Mouse (Mus musculus) liver, embryonic 11.5 days (tissue): ENCODE data around the gene S1pr1. TPM values are rescaled to one million over a fixed set of nuclear protein-coding genes. Genes with fewer than 3 reads are reported as not detected.

Source experiments
- ATAC-seq: fragments of 200-750 bp; cut with Nextera tagmentation; replicated peaks from 2 replicates; pipeline ENCODE4 v1.8.0; 2017; ENCODE audit warnings: moderate number of reproducible peaks, mild to moderate bottlenecking, moderate TSS enrichment, moderate library complexity; ENCODE audit not compliant: low FRiP score
- DNase-seq: peaks from one replicate; pipeline ENCODE4 v3.0.0-alpha.2; 2017; ENCODE audit warnings: low spot score
- H3K27ac ChIP-seq: fragments of 300-500 bp; sonication (generic); 2 replicates; pipeline ENCODE4 v1.5.1; 2014; ENCODE audit warnings: mild to moderate bottlenecking, low read depth, low read length, control low read depth
- H3K27me3 ChIP-seq: fragments of 300-500 bp; sonication (generic); replicated peaks from 2 replicates; pipeline ENCODE4 v1.6.1; 2014; ENCODE audit warnings: low read length, mixed read lengths; ENCODE audit not compliant: control insufficient read depth, insufficient read depth
- H3K36me3 ChIP-seq: fragments of 300-500 bp; sonication (generic); 2 replicates; pipeline ENCODE4 v1.6.1; 2014; ENCODE audit warnings: mild to moderate bottlenecking, low read length, moderate library complexity, mixed read lengths; ENCODE audit not compliant: control insufficient read depth, insufficient read depth
- H3K4me1 ChIP-seq: fragments of 300-500 bp; sonication (generic); replicated peaks from 2 replicates; pipeline ENCODE4 v1.6.1; 2014; ENCODE audit warnings: low read length, mixed read lengths; ENCODE audit not compliant: control insufficient read depth, insufficient read depth
- H3K4me2 ChIP-seq: fragments of 300-500 bp; sonication (generic); 2 replicates; pipeline ENCODE4 v1.6.1; 2014; ENCODE audit warnings: mild to moderate bottlenecking, control low read depth, moderate library complexity
- H3K4me3 ChIP-seq: fragments of 300-500 bp; sonication (generic); 2 replicates; pipeline ENCODE4 v1.5.1; 2014; ENCODE audit warnings: low read depth, low read length, control low read depth
- H3K9ac ChIP-seq: fragments of 300-500 bp; sonication (generic); 2 replicates; pipeline ENCODE4 v1.6.1; 2014; ENCODE audit warnings: low read depth, low read length, control low read depth
- H3K9me3 ChIP-seq: fragments of 300-500 bp; sonication (generic); 2 replicates; pipeline ENCODE4 v1.6.1; 2016; ENCODE audit warnings: low read length, inconsistent platforms, mixed read lengths; ENCODE audit not compliant: control insufficient read depth
- WGBS: fragments of 180-500 bp; shearing (Covaris S2); extraction: QIAGEN DNeasy Blood & Tissue Kit; methylation state at CpG from one replicate; pipeline ENCODE4 v1.1.7; 2014; 5-methylcytosine and 5-hydroxymethylcytosine counted together
- polyA plus RNA-seq: library from polyadenylated mRNA; unstranded; fragments of >200 nt; fragmentation: Nextera tagmentation; extraction: Ambion mirVana; gene quantifications from 2 replicates; pipeline ENCODE4 v1.2.1, GENCODE M21; 2014

Gene S1pr1
- polyA plus RNA-seq, 1 experiment from 2014 or later = 17.8 TPM

DNA sequence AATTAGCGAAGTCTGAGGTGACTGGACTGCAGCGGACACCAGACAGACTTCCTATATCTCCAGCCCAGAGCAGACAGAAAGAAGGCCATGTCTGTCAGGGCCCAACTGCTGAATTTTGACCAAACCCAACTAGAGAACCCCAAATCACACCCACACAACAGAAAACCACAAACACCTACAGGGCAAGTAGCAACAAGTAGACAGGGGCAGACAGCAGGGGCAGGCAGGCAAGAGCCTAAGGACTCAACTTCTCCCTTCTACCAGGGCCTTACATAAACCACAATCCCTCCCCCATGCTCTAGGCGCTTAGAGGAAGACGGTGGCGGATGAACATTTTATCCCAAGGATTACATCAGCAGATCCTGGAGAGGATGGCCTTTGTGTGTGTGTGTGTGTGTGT is 22.5 kb downstream of the S1pr1 start:
- H3K4me2 ChIP-seq = no peak overlapping the region
- 72% methylated on average over 5 of the region's 5 CpGs for WGBS
- H3K4me3 ChIP-seq = no peak overlapping the region
- H3K27ac ChIP-seq = no peak overlapping the region
- H3K9me3 ChIP-seq = no peaks in the 10 kb centered on the region
- no peaks in the 10 kb centered on the region for H3K36me3 ChIP-seq
- H3K9ac ChIP-seq = no peak overlapping the region
- no peaks in the 10 kb centered on the region for H3K27me3 ChIP-seq
- ATAC-seq (0 out of 2 replicates have a peak, but pooled peaks have one; percentile 10), DNase-seq (no peak)
- H3K4me1 ChIP-seq = peaks cover 4% of the 10 kb centered on the region

DNA sequence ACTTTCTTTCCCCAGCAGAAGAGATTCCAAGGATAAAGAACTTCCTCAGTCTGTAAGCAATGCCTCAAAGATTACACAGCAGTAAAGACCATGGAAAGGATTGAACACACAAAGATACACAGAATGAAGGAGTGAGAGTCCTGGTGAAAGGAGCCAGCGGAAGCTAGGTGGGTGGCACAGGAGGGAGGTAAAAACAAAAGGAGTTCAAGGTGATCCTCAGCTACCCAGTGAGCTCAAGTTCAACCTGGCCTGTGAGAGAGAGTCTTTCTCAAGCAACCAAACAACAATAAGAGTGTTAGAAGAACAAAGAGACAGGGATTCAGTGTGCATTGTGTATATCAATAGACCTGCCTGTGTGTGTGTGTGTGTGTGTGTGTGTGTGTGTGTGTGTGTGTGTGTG is 25.0 kb downstream of the S1pr1 start:
- Histone ChIP-seq H3K9ac (no peak overlapping the region), H3K36me3 (no peaks in the 10 kb centered on the region), H3K27ac (peak overlapping the region; percentile 8), H3K4me3 (no peak overlapping the region), H3K9me3 (no peaks in the 10 kb centered on the region), H3K27me3 (no peaks in the 10 kb centered on the region), H3K4me1 (peaks cover 4% of the 10 kb centered on the region), H3K4me2 (no peak overlapping the region)
- WGBS = 76% methylated on average over 1 of the region's 1 CpGs
- ATAC-seq = peak; percentile 16; the same call in 1 of the 2 replicates
- no peak for DNase-seq

DNA sequence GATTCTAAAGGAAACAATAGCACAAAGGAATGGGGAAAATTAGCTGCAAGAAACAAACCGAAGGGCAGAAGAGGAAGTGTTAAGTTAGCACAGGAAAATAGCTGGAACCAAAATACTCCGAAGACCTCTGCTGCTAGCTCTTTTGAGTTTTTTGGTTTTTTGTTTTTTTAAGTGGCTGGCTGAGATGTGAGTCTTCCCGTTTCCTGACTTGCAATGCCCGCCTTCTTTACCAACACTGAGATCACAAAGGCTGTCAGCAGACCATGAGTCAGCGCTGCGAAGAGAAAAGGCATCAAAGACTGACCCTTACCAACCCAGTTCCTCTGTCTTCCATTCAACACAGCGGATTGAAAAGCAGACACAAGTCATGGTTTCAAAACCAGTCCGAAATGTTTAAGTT is 25.5 kb downstream of the S1pr1 start:
- Histone ChIP-seq H3K36me3 (no peaks in the 10 kb centered on the region), H3K4me1 (peaks cover 4% of the 10 kb centered on the region), H3K9me3 (no peaks in the 10 kb centered on the region), H3K4me3 (no peak overlapping the region), H3K9ac (no peak overlapping the region), H3K27ac (peak overlapping the region; percentile 8), H3K4me2 (peak overlapping the region; percentile 25; the same call in 1 of the 2 replicates), H3K27me3 (no peaks in the 10 kb centered on the region)
- 32% methylated on average over 8 of the region's 8 CpGs for WGBS
- ATAC-seq (peak; percentile 53; the same call in 1 of the 2 replicates), DNase-seq (no peak)

DNA sequence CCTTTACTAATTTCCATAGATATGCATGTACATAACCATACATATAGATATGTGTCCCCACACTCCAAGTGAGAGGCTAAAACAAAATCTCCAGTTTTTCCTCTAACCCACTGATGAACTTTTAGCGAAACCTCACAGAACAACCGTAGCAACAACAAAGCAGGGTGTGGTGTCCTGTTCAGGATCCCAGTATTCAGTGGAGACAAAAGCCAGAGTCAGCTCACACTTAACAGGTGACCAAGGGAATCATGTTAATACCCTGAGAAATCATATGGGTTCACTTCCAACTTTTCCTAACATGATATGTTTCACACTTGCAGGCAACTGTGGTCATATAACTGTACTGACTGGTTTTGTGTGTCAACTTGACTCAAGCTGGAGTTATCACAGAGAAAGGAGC is 27.1 kb downstream of the S1pr1 start:
- Histone ChIP-seq H3K36me3 (no peaks in the 10 kb centered on the region), H3K9me3 (no peaks in the 10 kb centered on the region), H3K4me1 (peaks cover 2% of the 10 kb centered on the region), H3K9ac (no peak overlapping the region), H3K27ac (no peak overlapping the region), H3K4me3 (no peak overlapping the region), H3K4me2 (no peak overlapping the region), H3K27me3 (no peaks in the 10 kb centered on the region)
- ATAC-seq (no peak), DNase-seq (no peak)
- WGBS = 87% methylated on average over 2 of the region's 2 CpGs

DNA sequence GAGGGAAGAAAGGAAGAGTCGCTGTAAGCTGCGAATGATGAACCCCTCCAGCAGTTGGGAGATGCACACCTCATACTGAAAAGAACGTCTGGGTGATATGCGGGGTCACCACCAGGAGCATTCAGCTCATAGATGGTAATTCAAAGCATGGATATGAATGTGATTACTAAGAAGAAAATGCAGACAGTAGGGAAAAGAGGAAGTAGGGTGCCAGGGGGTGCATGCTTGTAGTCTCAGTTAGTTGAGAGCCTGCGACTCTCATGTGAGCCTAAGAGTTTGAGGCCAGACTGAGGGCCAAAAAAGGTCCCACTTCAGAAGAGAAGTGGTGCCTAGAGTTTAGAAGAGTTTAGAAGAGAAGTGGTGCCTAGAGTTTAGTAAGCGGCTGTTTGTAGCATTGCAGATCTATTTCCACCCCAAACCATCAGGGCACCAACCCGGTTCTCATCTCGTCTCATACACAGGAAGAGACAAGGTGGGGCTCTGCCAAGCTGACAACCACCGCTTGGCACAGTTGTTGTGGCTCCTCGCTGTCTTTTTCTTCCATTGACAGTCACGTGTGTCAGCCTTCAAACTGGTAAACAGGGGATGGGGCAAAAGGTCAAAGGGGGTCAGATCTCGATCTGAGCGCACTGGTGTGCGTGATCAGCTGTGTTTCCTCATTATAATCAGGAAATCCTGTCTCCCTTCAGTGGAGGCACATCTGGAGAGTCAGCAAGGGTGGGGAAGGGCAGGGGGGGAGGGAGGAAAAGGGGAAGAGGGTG is 32.4 kb downstream of the S1pr1 start:
- no peak for DNase-seq
- no peak overlapping the region; the same call in 1 of the 2 replicates for H3K27ac ChIP-seq
- no peak overlapping the region for H3K4me3 ChIP-seq
- H3K9me3 ChIP-seq = no peaks in the 10 kb centered on the region
- H3K4me2 ChIP-seq = peak overlapping the region; percentile 25; the same call in 1 of the 2 replicates
- 0 out of 2 replicates have a peak, but pooled peaks cover 3% of the 10 kb centered on the region for H3K4me1 ChIP-seq
- H3K27me3 ChIP-seq = no peaks in the 10 kb centered on the region
- H3K9ac ChIP-seq = no peak overlapping the region
- WGBS = 41% methylated on average over 14 of the region's 14 CpGs
- H3K36me3 ChIP-seq = no peaks in the 10 kb centered on the region
- no peak; the same call in 1 of the 2 replicates for ATAC-seq

DNA sequence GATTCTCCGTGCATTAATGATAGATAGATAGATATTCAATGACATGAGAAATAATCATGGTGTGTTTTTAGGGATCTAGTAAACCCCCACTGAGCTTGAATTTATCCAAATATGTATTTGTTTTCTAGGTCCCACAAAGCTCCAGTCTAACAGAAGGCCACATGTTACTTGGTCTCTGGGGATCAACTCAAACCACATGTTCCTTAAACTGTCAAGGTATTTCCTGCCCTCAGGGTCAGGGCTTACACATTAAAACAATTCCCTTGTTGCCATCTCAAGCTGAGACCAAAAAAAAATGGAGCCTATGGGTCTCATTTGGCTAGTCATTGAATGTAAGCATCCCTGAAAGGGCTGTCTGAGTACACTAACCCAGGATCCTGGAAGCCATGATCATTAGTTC is 33.7 kb downstream of the S1pr1 start:
- Histone ChIP-seq H3K27ac (no peak overlapping the region), H3K4me3 (no peak overlapping the region), H3K9ac (no peak overlapping the region), H3K4me2 (no peak overlapping the region), H3K36me3 (no peaks in the 10 kb centered on the region), H3K9me3 (no peaks in the 10 kb centered on the region), H3K27me3 (no peaks in the 10 kb centered on the region), H3K4me1 (0 out of 2 replicates have a peak, but pooled peaks cover 3% of the 10 kb centered on the region)
- WGBS = 63% methylated on average over 1 of the region's 1 CpGs
- DNase-seq (no peak), ATAC-seq (no peak)

DNA sequence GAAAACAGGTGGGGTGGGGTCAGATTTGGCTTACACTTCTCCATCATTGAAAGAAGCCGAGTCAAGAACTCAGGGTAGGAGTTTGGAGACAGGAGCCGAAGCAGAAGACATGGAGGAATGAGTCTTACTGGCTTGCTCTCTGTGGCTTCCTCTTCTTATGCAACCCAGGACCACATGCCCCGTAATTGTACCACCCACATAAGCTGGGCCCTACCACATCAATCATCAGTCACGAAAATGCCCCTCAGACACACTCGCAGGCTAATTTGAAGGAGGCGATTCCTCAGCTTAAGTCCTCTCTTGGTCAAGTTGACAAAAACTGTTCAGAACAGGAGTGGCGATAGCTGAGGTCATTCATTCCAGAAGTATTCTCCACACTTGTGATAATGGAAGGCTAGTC is 35.9 kb downstream of the S1pr1 start:
- 0 out of 2 replicates have a peak, but pooled peaks cover 3% of the 10 kb centered on the region for H3K4me1 ChIP-seq
- DNase-seq = no peak
- H3K4me2 ChIP-seq = no peak overlapping the region
- H3K9me3 ChIP-seq = no peaks in the 10 kb centered on the region
- no peak overlapping the region for H3K9ac ChIP-seq
- no peak overlapping the region for H3K4me3 ChIP-seq
- ATAC-seq = no peak
- H3K27me3 ChIP-seq = no peaks in the 10 kb centered on the region
- no peak overlapping the region for H3K27ac ChIP-seq
- WGBS = 65% methylated on average over 7 of the region's 7 CpGs
- no peaks in the 10 kb centered on the region for H3K36me3 ChIP-seq

DNA sequence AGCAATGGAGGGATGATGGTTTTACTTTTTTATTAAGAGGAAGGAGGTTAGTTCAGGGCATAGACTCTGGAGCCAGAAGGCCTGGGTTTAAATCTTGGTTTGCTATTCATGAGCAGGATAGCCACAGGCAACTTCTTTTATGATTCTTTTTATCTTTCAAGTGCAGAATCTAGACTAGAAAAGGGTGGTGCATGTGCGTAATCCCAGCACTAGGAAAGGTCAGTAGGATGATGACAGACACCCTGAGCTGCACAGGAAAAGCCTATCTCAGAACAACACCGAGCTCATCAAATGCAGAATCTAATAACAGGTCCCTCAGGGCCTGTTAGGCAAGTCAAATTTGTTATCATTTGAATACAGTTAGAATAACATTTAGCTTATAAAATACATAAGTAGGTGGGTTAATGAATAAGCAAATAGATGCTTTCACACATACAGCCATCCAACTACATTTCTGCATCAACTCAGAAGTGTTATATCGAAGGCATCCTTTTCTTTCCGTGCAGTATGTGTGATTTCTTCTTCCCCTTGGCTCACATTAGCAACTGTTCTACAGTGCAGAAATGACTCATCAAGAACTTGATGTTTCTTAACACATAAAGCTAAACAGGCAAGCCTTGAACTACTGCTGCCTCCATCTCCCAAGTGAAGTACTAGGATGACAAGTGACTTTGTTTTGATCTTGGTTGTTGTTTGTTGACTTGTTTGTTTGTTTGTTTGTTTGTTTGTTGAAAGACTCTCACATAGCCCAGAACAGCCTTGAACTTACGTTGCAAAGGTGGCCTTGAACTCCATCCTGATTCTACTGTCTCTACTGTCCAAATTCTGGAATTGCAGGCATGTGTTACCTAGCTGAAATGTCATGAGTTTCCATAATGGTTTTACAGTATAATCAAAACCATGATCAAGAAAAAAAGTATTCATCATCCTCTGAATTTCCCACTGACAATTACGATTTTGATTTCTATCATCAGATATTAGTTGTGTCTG is 39.0 kb downstream of the S1pr1 start:
- DNase-seq (no peak), ATAC-seq (no peak)
- Histone ChIP-seq H3K4me1 (peaks cover 9% of the 10 kb centered on the region), H3K27me3 (no peaks in the 10 kb centered on the region), H3K27ac (no peak overlapping the region), H3K4me3 (no peak overlapping the region), H3K9ac (no peak overlapping the region), H3K4me2 (no peak overlapping the region), H3K36me3 (no peaks in the 10 kb centered on the region), H3K9me3 (no peaks in the 10 kb centered on the region)
- WGBS = 73% methylated on average over 6 of the region's 6 CpGs
